Mouse (Mus musculus): ENCODE data around the gene Caln1. TPM values are rescaled to one million over a fixed set of nuclear protein-coding genes. Genes with fewer than 3 reads are reported as not detected.

Gene Caln1
- polyA plus RNA-seq, 1 experiment = not detected

GRCm38 (mm10) chr5:130672588-130672987 is 303.3 kb downstream of the Caln1 start:
- Histone ChIP-seq H3K4me3 (ENCODE audit: insufficient read depth, low read depth, low read length) (no peak overlapping the region), H3K4me1 (ENCODE audit: control insufficient read depth, insufficient read depth, insufficient read length, low read length) (no peaks in the 10 kb centered on the region), H3K27ac (replicated peaks; ENCODE audit: low read depth, low read length) (no peak overlapping the region)

GRCm38 (mm10) chr5:130673092-130673491 is 303.8 kb downstream of the Caln1 start:
- no peaks in the 10 kb centered on the region for H3K4me1 ChIP-seq (ENCODE audit: control insufficient read depth, insufficient read depth, insufficient read length, low read length)
- no peak overlapping the region for H3K27ac ChIP-seq (replicated peaks; ENCODE audit: low read depth, low read length)
- H3K4me3 ChIP-seq (ENCODE audit: insufficient read depth, low read depth, low read length) = no peak overlapping the region

- Histone ChIP-seq H3K4me3 (ENCODE audit: insufficient read depth, low read depth, low read length) (no peak overlapping the region), H3K27ac (replicated peaks; ENCODE audit: low read depth, low read length) (no peak overlapping the region)
Measured at GRCm38 (mm10) chr5:130677895-130678294, 308.6 kb downstream of the Caln1 start.

GRCm38 (mm10) chr5:130685911-130686658 is 316.8 kb downstream of the Caln1 start:
- no peak overlapping the region for H3K27ac ChIP-seq (replicated peaks; ENCODE audit: low read depth, low read length)
- no peak overlapping the region for H3K4me3 ChIP-seq (ENCODE audit: insufficient read depth, low read depth, low read length)
- no peaks in the 10 kb centered on the region for H3K4me1 ChIP-seq (ENCODE audit: control insufficient read depth, insufficient read depth, insufficient read length, low read length)

More at GRCm38 (mm10) chr5:130677895-130678294, 308.6 kb downstream of the Caln1 start:
- H3K4me1 ChIP-seq (ENCODE audit: control insufficient read depth, insufficient read depth, insufficient read length, low read length) = no peaks in the 10 kb centered on the region

- Histone ChIP-seq H3K27ac (replicated peaks; ENCODE audit: low read depth, low read length) (no peak overlapping the region), H3K4me3 (ENCODE audit: insufficient read depth, low read depth, low read length) (no peak overlapping the region), H3K4me1 (ENCODE audit: control insufficient read depth, insufficient read depth, insufficient read length, low read length) (no peaks in the 10 kb centered on the region)
Measured at GRCm38 (mm10) chr5:130688385-130689138, 319.3 kb downstream of the Caln1 start.

- Histone ChIP-seq H3K27ac (replicated peaks; ENCODE audit: low read depth, low read length) (no peak overlapping the region), H3K4me1 (ENCODE audit: control insufficient read depth, insufficient read depth, insufficient read length, low read length) (no peaks in the 10 kb centered on the region), H3K4me3 (ENCODE audit: insufficient read depth, low read depth, low read length) (no peak overlapping the region)
Measured at GRCm38 (mm10) chr5:130691349-130691748, 322.1 kb downstream of the Caln1 start.

- H3K4me1 ChIP-seq (ENCODE audit: control insufficient read depth, insufficient read depth, insufficient read length, low read length) = no peaks in the 10 kb centered on the region
- H3K4me3 ChIP-seq (ENCODE audit: insufficient read depth, low read depth, low read length) = no peak overlapping the region
- no peak overlapping the region for H3K27ac ChIP-seq (replicated peaks; ENCODE audit: low read depth, low read length)
Measured at GRCm38 (mm10) chr5:130699476-130699875, 330.2 kb downstream of the Caln1 start.

GRCm38 (mm10) chr5:130701777-130702176 is 332.5 kb downstream of the Caln1 start:
- no peak overlapping the region for H3K4me3 ChIP-seq (ENCODE audit: insufficient read depth, low read depth, low read length)
- no peaks in the 10 kb centered on the region for H3K4me1 ChIP-seq (ENCODE audit: control insufficient read depth, insufficient read depth, insufficient read length, low read length)
- H3K27ac ChIP-seq (replicated peaks; ENCODE audit: low read depth, low read length) = no peak overlapping the region

GRCm38 (mm10) chr5:130702361-130702760 is 333.1 kb downstream of the Caln1 start:
- H3K4me1 ChIP-seq (ENCODE audit: control insufficient read depth, insufficient read depth, insufficient read length, low read length) = no peaks in the 10 kb centered on the region
- no peak overlapping the region for H3K27ac ChIP-seq (replicated peaks; ENCODE audit: low read depth, low read length)
- no peak overlapping the region for H3K4me3 ChIP-seq (ENCODE audit: insufficient read depth, low read depth, low read length)

- Histone ChIP-seq H3K4me1 (ENCODE audit: control insufficient read depth, insufficient read depth, insufficient read length, low read length) (no peaks in the 10 kb centered on the region), H3K27ac (replicated peaks; ENCODE audit: low read depth, low read length) (no peak overlapping the region), H3K4me3 (ENCODE audit: insufficient read depth, low read depth, low read length) (no peak overlapping the region)
Measured at GRCm38 (mm10) chr5:130704866-130705265, 335.6 kb downstream of the Caln1 start.

GRCm38 (mm10) chr5:130706202-130706855 is 337.1 kb downstream of the Caln1 start:
- H3K4me1 ChIP-seq (ENCODE audit: control insufficient read depth, insufficient read depth, insufficient read length, low read length) = no peaks in the 10 kb centered on the region
- H3K4me3 ChIP-seq (ENCODE audit: insufficient read depth, low read depth, low read length) = no peak overlapping the region
- H3K27ac ChIP-seq (replicated peaks; ENCODE audit: low read depth, low read length) = no peak overlapping the region

GRCm38 (mm10) chr5:130707755-130708154 is 338.5 kb downstream of the Caln1 start:
- H3K4me1 ChIP-seq (ENCODE audit: control insufficient read depth, insufficient read depth, insufficient read length, low read length) = peaks cover 2% of the 10 kb centered on the region; the same call in 1 of the 2 replicates
- H3K27ac ChIP-seq (replicated peaks; ENCODE audit: low read depth, low read length) = no peak overlapping the region
- no peak overlapping the region for H3K4me3 ChIP-seq (ENCODE audit: insufficient read depth, low read depth, low read length)

GRCm38 (mm10) chr5:130708616-130709015 is 339.4 kb downstream of the Caln1 start:
- Histone ChIP-seq H3K4me1 (ENCODE audit: control insufficient read depth, insufficient read depth, insufficient read length, low read length) (peaks cover 2% of the 10 kb centered on the region; the same call in 1 of the 2 replicates), H3K4me3 (ENCODE audit: insufficient read depth, low read depth, low read length) (no peak overlapping the region), H3K27ac (replicated peaks; ENCODE audit: low read depth, low read length) (no peak overlapping the region)

GRCm38 (mm10) chr5:130711643-130712042 is 342.4 kb downstream of the Caln1 start:
- H3K27ac ChIP-seq (replicated peaks; ENCODE audit: low read depth, low read length) = no peak overlapping the region
- H3K4me3 ChIP-seq (ENCODE audit: insufficient read depth, low read depth, low read length) = no peak overlapping the region
- peaks cover 2% of the 10 kb centered on the region; the same call in 1 of the 2 replicates for H3K4me1 ChIP-seq (ENCODE audit: control insufficient read depth, insufficient read depth, insufficient read length, low read length)

- Histone ChIP-seq H3K4me3 (ENCODE audit: insufficient read depth, low read depth, low read length) (no peak overlapping the region), H3K4me1 (ENCODE audit: control insufficient read depth, insufficient read depth, insufficient read length, low read length) (peaks cover 2% of the 10 kb centered on the region; the same call in 1 of the 2 replicates), H3K27ac (replicated peaks; ENCODE audit: low read depth, low read length) (no peak overlapping the region)
Measured at GRCm38 (mm10) chr5:130712281-130712680, 343.0 kb downstream of the Caln1 start.
